Comparison of ENCODE assay signal across 12 mouse cellular contexts in the genomic region with DNA sequence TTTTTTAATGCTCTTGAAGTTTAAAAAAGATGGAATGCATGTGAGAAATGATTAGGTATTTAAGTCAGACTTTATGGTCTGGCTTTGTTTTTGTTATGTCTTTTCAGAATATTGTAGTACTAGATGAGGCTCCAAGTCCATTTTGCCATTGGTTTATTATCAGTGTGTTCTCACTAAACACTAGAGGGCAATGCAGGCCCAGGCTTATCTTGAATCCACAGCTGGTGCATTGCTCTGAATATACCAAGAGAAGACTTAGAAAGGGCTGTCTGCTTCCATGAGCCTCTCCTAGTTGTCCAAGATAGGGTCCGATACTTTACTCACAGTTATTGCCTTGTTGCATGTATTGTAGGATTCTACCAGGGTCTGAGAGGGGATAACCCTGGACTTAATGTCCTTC.
A peak's percentile ranks its signal among the peaks of the same experiment; 100 is the strongest.
DNase-seq lines count a peak whose midpoint lies in the region; ATAC-seq and TF ChIP-seq lines count a peak whose summit lies in the region.
"Had no signal": no experiment of that assay in that cellular context is flagged by ENCODE, and none has a peak within 500 bp of the region (broad histone marks: within the 10 kb centered on the region; RNA-seq: fewer than 3 reads in every experiment).

No protein-coding gene starts in this region.

- peak; percentile 64 for TF ChIP-seq CTCF in cortical plate, adult 2 months (IDR thresholded peaks at IDR 0.05; ENCODE audit: extremely low read depth, insufficient read depth, low read length)

- no peak for TF ChIP-seq POLR2A in cortical plate, adult 2 months (IDR thresholded peaks at IDR 0.05; ENCODE audit: extremely low read depth, insufficient read depth, low read length)

- no peaks in the 10 kb centered on the region for H3K4me1 ChIP-seq in cortical plate, adult 2 months (ENCODE audit: control insufficient read depth, insufficient read depth, low read length)
- H3K4me1 ChIP-seq: hindbrain, embryonic 15.5 days; neural tube, embryonic 13.5 days had no signal

- peak; percentile 3 for DNase-seq in adrenal gland, postnatal 10 days
- no peak for DNase-seq in adrenal gland, adult 8-10 months
- DNase-seq in kidney, adult 9 months = peak; percentile 13
- no peak for DNase-seq in kidney, adult 11 months
- peak; percentile 13 for DNase-seq in retina, adult 2 months (ENCODE audit: low read depth, low spot score)
- DNase-seq in testis, postnatal 10 days (ENCODE audit: low spot score) = no peak
- DNase-seq: adrenal gland, postnatal 25 days had no signal

- no peak overlapping the region for H3K4me3 ChIP-seq in cortical plate, adult 2 months (ENCODE audit: insufficient read depth, low read length)
- H3K4me3 ChIP-seq: hindbrain, embryonic 15.5 days; neural tube, embryonic 13.5 days had no signal

- H3K27ac ChIP-seq in cortical plate, adult 2 months (ENCODE audit: insufficient read depth, low read length) = no peak overlapping the region
- H3K27ac ChIP-seq: hindbrain, embryonic 15.5 days; liver, embryonic 14.5 days; neural tube, embryonic 13.5 days had no signal

- ATAC-seq in erythroid progenitor cell, adult 5-6 weeks (replicated peaks; ENCODE audit: low FRiP score, poor library complexity, severe bottlenecking) = no peak

Comparison
In these comparisons a context has a peak if more than half of its experiments do, and no peak if none do; other contexts are left out.
1. DNase-seq: peak in adrenal gland, postnatal 10 days (single experiment), kidney, adult 9 months (single experiment) and retina, adult 2 months (single experiment); none in adrenal gland, adult 8-10 months (single experiment), kidney, adult 11 months (single experiment) and testis, postnatal 10 days (single experiment).